Mouse (Mus musculus) left cerebral cortex, postnatal 4 days (tissue): ENCODE results near the gene Traf4. TPM values are rescaled to one million over a fixed set of nuclear protein-coding genes. Genes with fewer than 3 reads are reported as not detected.

Experiments used
- DNase-seq: peaks from one replicate; pipeline ENCODE4 v3.0.0-alpha.2; 2022
- intact Hi-C: fragments of 180-260 bp; cut with DNase I; formaldehyde crosslinking; loops from one replicate; pipeline ENCODE4 v1.15.1; 2025
- total RNA-seq, 2 experiments: library from RNA; stranded (reverse); gene quantifications; 2 replicates each; pipeline ENCODE4 v1.2.3; 2021

The Traf4 gene
- total RNA-seq, 2 experiments from 2014 or later: 74.4 to 79.6 TPM

DNA sequence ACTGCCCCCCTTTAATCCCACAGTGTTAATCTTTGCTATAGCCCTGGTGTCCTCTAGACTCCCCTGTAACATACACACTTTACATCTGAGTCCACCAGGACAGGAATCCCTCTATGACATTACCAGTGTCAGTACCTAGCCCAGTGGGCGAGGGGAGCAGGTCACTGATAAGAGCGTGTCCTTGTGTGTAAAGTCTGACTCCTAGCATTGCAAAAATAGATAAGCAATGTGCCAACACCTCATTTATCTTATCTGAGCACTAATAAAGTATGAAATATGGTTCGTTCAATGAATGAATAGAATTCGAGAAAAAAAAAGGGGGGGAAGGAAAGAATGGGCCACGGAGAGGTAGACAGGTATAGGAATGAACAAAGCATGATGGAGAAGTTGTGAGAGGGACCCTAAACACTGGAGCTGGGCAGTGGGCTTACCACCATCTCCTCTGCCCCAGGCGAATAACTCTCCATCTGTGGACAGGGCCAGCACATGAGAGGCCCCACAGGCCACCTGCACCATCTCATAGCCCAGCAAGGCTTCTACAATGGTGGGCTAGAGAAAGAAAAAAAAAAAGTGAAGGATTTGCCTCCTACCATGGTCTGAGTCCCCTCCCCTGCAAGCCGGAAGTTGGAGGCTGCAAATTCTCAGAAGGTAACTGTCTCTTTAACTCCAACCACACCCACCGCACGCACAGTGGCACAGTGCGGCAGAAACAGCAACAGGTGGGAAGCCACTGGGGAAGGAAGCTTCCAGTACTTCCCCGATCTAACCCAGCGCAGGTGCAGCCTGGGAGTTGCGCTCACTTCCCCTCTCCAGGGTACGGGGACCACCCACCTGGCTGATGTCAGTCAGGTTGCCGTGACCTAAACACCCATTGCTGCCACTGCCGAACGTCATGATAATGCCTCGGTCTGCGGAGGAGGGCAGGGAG, 3.4 kb upstream of the Traf4 start:
- DNase-seq: no peak
- intact Hi-C loops: no loop called here

DNA sequence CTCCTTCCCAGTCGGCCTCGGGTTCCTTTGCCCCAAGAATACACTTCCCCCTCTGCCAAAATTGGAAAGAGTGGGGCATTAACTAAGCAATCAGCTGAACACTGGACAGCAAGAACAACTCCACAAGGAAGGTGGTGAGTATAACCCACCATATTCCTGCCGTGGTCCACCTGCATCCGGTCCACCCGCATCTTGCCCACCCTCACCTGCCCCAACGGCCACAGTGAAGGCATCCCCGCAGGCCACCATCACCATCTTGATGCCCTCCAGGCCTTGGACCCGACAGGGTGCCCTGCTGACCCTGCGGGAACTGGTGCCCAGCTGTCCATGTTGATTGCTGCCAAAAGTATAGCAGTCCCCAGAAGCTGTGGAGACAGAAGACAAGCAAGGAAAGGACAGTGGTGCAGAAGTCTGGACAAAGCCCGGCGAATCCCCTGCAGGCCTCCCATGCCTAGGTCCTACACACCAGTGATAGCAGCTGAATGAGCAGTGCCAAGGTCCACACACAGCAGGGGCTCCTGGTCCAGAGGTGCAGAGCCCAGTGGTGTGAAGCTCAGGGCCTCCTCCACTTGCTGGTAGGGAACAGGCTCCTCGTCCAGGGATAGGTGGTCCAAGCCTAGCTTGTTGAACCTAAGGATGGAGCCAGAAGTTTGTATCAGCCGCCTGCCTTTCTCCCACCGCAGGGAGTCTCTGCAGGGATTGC, 2.0 kb upstream of the Traf4 start:
- no peak for DNase-seq
- intact Hi-C loops: no loop called here

DNA sequence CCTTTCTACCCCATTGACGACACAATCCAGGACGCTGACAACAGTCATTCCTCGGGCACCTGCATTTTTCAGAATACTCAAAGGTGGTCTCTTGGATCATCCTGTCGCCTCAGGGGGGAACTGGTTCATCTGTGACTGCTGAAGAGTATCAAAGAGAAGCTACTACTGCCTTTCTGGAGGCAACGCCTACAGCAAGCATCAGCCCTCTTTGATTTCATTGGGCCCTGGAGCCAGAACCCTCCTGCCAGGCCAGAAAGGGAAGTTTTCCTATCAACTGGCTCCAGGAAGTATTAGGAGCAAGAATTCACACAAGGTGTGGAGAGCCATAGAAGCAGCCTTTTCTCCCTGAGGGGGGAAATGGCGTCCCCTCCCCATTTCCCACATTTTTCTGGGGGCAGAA, 1.3 kb upstream of the Traf4 start:
- no peak for DNase-seq

DNA sequence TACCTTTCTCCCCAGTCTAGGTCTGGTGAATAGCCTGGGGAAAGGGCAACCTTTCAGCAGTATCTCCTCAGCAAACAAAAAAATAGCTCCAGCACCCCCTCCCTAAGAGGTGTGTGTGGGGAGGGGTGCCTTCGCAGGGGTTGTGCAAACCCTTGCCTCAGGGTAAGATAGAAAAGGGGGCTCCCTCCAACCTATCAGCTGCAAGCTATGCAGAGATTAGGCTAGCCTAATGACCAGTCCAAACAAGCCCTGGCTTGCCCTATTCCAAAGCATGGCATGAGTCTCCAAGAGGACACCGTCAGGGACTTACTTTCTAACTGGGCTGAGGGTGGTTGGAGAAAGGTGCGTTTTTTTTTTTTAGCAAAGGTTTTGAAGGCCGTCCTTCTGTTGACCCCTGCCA, 772 bp upstream of the Traf4 start:
- intact Hi-C loops: no loop called here
- DNase-seq: no peak

More for the DNA sequence above, 1.3 kb upstream of the Traf4 start:
- intact Hi-C loops: no loop called here

DNA sequence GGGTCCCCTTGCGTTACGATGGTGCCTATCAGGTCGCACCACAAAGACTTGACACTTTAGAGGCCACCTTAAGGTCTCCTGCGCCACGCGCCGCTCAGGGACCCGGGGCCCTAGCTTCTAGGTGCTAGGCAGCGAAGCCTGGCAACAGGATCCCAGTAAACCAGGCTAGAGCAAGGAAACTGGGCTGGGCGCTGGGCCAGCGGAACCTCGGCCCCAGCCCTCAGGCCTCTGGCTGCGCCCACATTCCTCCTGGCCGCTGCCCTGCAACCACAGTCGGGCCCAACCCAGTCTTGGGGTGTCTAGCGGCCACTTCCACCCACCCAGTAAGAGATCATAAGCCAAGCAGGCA, 346 bp upstream of the Traf4 start:
- DNase-seq: peak; percentile 57
- intact Hi-C loops: no loop called here

DNA sequence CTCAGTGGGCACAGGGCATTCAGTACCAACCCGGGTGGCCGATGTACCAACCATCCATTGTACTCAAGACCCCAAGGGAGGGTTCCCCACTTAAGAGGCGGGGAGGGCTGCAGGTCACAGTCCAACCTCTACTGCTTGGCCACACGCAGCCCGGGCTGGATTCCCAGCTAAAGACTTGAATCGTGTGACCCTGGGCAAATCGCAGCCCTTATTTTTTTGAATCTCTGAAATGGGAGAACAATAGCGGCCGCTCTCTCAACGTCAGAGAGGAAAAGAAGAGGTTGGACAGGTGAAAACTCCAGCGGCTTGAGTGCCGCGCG, 825 bp downstream of the Traf4 start:
- no peak for DNase-seq
- intact Hi-C loops: no loop called here

DNA sequence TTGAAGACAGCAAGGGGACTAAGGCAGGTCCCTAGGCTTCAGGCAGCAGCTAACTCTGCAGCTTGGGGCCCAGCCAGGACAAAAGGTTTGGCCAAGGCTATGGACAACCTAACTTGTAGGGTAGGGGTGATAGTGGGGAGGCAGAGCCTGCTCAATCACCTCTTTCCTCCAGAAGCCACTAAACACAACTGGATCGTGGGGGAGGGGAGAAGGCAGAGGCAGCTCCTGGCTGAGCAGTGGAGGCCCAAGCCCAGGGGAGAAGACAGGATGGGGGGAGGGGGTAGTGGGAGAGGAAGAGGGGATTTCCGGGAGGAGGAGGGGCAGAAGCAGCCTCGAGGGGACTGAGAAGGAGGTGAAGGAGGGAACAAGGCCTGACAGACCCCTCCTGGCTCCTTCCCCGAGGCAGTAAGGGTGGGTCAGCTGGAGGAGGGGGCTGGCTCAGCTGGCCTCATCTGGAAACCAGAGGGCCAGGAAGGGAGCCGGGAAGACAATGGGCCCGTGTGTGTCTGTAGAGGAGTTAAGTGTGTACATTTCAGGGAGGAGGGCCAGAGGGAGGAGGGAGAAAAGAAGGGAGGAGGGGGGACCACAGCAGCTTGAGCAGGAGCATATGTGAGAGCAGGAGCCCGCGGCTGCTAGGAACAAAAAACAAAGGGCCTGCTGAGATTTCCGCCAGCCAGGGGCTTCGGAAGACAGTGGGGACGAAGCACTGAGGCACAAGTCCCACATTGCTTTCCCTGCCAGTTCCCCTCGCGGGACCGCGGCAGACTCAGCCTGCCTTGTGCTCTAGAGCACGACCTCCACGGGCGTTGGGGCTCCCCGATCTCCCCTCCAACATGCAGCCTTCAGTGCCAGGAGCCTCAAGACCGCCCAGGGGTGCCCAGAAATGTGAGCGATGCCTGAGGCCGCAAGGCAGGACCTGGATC, 1.4 kb downstream of the Traf4 start:
- peak; percentile 68 for DNase-seq
- intact Hi-C loops: no loop called here

DNA sequence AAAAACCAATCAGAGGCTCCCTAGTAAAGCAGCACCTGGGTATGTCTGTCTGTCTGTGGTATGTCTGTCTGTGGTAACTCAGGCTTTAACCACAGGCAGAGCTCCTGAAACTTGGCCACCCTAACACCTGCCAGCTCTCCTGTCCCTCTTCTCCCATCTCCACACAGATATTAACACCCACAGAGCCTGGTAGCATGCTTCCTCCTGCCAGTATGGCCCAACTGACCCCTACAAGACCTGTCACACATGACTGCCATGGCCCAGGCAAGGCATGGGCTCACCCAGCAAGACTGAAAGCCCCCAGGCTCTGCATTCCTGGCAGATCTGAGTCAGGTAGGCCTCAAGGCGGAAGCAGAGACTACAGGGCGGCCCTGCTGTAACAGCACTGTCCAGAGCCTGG, 2.3 kb downstream of the Traf4 start:
- no peak for DNase-seq
- intact Hi-C loops: no loop called here

DNA sequence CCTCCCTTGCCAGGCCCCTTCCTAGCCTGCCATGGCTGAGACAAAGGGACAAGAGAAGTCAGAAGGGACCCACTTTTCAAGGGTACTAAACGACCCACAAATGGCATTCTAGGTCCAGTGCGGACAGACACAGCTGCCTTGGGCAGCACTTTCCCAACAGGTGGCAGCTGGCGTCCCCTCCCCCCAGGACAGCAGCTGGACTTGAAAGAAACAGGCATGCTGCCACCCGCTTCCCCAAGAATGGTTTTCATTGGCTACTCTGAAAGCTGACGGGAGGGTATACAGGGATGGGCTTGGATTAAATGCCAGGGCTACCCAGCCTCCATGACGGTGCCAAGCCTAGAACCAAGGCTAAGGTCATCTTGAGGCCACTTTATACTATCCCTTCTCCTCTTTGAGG, 2.9 kb downstream of the Traf4 start:
- intact Hi-C loops: no loop called here
- DNase-seq: peak; percentile 86

DNA sequence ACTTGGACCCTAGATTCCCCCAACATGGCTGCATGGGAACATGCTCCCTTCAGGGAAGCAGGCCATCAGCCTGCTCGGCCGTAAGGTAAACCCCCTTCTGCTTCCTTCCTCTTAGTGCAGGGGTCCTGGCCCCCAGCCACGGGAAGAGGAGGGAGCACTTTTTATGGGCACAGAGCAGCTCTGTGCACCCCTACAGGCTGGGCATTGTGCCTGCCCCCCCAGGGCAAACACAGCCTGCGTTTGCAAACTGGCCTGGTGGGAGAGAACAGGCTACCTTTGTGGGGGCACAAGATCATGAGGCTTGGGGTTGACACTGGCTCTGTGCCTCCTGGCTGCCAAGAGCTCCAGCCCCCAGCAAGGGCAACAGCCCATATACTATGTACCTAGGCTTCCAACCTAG, 3.4 kb downstream of the Traf4 start:
- intact Hi-C loops: no loop called here
- DNase-seq: peak; percentile 73

DNA sequence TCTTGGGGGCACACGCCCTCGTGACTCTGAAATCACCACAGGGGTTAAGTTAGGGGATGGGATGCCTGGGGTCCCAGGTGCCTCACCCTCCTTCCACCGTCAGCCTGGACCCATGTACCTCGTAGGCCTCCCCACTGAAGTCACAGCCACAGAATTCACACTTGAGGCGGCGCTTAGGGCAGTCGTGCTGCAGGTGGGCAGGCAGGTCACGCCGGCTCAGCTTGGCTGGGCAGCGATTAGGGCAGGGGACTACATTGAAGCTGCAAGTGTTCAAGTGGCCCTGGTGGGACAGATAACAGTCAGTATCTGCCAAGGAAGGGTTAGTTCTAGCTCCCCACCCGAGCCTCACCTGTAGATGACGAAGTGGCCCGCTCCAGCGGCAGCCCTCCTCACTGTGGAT, 4.2 kb downstream of the Traf4 start:
- intact Hi-C loops: no loop called here
- no peak for DNase-seq

DNA sequence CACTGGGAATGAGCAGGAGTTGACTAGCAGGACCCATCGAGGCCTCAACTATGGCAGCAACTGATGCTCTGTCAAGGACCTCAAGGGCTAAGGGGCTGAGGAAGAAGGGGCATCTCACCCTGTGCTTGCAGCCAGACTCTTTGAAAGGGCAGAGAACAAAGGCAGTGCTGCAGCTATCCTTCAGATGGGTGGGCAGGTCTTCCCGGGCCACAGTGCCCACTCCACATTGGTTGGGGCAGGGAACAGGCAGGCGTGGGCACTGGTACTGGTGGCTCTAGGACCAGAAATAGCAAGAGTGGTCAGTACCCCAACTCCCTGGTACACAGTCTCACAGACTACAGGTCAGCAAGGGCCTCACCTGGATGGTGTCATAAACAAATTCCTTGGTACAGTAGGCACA, 4.7 kb downstream of the Traf4 start:
- intact Hi-C loops: no loop called here
- DNase-seq: no peak

DNA sequence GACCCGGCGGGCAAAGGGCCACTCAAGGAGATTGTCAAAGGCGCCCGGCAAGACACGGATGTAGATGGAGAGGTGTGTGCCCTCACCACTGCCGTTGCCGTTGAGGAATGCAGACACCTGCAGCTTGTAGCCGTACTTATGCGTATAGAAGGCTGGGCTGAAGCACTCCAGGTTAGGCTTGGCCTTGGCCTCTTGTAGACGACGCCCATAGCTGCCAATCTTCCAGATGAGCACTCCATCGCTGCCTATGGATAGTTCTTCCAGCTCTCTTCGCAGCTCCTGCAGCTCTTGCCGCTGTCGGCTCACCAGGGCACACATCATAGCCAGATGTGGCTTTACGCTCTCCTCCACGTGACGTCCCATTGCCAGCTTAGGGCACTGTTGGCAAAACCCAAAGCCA, 5.2 kb downstream of the Traf4 start:
- DNase-seq: no peak
- intact Hi-C loops: no loop called here

DNA sequence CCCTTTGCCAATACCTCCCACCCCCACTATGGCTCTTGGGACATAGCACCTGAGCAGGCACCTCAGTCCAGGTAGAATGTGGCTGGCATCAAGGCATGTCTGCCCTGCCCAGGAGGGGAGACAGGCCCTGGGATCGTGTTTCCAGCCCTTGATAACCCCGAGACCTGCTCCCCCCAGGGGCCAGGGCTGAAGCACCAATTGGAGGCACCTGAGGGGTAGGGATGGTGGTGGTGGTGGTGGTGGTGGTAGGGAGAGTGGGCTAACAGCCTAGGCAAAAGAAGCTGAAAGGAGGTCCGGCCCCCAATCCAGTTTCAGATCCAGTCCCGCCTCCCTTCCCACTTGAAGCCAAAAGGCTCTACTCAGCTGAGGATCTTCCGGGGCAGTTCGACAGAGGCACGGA, 5.8 kb downstream of the Traf4 start:
- intact Hi-C loops: no loop called here
- DNase-seq: no peak

DNA sequence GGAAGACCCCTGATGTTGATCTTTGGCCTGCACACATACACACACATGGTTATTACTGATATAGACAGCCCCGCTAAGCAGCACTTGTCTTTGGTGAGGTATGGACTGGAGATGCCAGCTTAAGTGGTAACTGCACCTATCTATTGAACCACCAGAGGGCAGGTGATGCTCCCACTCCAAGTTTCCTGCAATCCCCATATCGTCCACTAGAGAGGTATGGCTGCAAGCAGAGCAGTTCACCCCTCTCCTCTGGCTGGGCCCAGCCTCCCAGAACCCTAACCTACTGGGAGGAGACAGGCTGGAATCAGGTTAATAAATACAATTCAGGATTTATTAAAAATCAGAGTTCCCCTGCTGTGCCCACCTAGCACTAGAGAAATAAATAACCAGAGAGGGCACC, 6.3 kb downstream of the Traf4 start:
- intact Hi-C loops: no loop called here
- DNase-seq: peak; percentile 74

DNA sequence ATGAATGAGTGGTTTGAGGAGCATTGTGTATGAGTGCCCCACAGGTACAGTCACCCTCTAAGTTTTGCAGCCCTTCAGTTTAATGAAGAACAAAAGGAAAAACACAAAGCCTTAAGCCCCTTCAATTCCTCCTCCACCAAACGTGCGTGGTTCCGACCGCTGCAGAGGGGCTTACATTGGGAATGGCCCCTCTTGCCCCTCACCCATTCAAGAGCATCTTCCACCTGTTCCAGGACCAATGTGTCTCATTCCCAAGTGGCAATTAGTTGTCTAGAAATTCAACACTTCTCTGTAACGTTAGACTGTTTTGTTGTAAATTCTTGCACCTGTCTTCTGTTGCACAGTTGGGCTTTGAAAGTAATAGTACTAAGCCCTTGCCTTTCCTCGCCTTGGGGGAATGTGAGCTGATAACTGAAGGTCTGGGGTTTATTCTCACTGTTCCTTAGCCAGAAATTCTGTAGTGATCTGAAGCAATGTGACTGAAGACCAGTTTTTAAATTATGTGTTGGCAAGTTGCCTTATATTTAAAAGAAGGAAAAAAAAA, 9.2 kb downstream of the Traf4 start:
- intact Hi-C loops: no loop called here
- no peak for DNase-seq

DNA sequence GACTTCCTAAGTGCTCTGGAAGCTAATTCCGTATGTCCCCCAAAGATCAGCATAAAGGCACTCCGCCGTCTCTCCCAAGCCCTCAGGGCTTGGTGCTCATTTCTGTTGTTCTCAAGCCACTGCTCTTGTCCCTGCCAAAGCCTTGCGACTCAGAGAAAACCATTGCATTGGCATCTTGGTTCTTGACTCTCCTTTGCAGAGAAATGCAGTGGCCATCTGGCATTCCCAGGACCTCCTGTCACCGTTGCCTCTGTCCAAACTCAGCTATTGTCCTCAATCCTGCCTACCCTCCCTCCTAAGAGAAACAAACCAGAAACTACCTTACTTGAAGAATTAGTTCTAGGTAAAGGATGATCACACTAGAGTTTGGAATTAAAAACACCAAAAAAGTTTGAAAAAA, 9.7 kb downstream of the Traf4 start:
- intact Hi-C loops: no loop called here
- DNase-seq: no peak

DNA sequence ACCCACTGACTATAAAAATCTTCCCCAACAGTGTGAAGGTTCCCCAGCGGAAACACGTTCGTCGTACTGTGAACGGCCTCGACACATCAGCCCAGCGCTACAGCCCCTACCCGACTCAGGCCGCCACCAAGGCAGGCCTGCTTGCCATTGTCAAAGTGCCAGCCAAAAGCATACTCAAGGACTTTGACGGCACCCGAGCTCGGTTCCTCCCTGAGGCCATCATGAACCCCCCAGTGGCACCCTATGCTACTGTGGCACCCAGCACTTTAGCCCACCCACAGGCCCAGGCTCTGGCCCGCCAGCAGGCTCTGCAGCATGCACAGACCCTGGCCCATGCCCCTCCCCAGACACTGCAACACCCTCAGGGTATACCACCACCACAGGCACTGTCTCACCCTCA, 11.6 kb downstream of the Traf4 start:
- intact Hi-C loops: no loop called here
- no peak for DNase-seq

DNA sequence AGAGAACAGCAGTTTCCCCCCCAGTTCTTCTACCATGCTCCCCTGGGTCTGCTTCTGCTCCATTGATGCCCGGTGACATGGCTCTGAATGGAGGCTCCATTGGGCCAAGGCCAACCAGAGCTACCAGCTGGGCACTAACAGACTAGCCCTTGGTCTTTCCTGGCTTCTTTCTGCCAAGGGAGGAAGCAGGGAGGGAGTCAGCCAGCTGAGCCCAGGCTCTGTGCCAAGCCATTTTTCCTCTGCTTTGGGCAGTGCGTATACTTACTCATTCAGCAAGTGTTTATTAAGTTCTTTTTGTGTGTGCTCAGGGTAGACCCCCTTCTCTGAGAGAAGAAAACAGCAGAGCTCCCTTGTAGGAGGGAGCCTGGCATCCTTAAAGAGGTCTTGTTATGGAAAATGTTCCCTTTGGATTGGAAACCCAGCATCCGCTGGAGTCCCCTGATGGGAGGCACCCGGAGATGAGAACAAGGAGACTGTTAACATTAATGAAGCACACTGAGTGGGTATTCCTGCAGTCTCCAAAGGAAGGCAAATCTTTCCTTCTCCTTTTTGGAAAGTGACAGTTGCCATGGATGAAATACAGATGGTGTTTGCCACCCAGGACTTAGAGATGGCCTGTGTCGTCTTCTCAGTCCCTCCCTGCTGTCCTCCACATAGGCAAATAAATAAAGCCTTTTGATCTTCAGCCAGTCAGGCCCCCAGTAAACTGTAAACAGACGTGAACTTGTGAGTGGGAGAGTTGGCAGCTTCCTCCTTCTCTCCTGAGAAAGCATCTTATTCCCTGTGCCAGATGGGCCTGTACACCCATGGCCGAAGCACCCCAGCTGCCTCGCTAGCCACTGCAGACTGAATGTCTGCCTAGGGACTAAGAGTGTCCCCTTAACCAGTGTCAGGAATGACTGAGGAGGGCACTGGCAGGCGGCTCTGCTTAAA, 12.8 kb downstream of the Traf4 start:
- DNase-seq: peak; percentile 97
- intact Hi-C loops: no loop called here

DNA sequence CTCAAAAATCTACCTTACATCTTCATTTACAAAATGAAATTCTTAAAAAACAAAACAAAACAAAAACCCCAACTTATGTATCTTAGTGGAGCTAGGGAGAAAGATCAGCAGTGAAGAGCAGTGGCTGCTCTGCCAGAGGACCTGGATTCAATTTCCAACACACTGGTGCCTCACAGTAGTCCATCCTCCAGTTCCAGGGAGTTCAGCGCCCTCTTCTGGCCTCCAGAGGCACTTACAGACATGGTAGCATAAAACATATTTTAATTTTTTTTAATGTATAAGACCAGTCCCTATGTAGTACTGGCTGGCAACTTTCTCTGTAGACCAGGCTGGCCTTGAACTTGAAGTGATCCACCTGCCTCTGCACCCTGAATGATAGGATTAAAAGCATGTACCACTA, 14.2 kb downstream of the Traf4 start:
- intact Hi-C loops: no loop called here
- no peak for DNase-seq
